Mouse (Mus musculus) lung, adult 2 months (tissue): Measurements from ENCODE around the gene Maff.

ENCODE experiments used
- CTCF ChIP-seq: fragments of 200-500 bp; IDR thresholded peaks from 2 replicates; pipeline ENCODE4 v1.5.1; 2011; ENCODE audit warnings: mild to moderate bottlenecking, low read length, control low read depth; ENCODE audit not compliant: insufficient read depth
- POLR2A ChIP-seq: fragments of 200-500 bp; IDR thresholded peaks from 2 replicates; pipeline ENCODE4 v1.6.1; 2011; ENCODE audit warnings: low read depth, mild to moderate bottlenecking, control low read depth, low read length, borderline replicate concordance; ENCODE audit errors: extremely low read depth

- TF ChIP-seq CTCF (no peak), POLR2A (no peak)
Observed at GRCm38 (mm10) chr15:79329346-79329978, 17.0 kb upstream of the Maff start.
